Mouse (Mus musculus) layer of hippocampus, adult 2 months (tissue): ENCODE data around the gene Snrpn. TPM values are rescaled to one million over a fixed set of nuclear protein-coding genes. Genes with fewer than 3 reads are reported as not detected.
A peak's percentile ranks its signal among the peaks of the same experiment; 100 is the strongest.
"Not testable (repeated sequence)": the region's sequence is repeated elsewhere in the genome, so short reads cannot be mapped to it uniquely, and the experiment has no call there.

Experiments
- DNase-seq, 2 experiments: peaks; one replicate each; pipeline ENCODE4 v3.0.0; 2022; ENCODE audit warnings: low spot score in 2 of 2
- H3K27ac ChIP-seq: fragments of 200-600 bp; 2 replicates; pipeline ENCODE4 v1.8.1; 2022
- H3K4me3 ChIP-seq: fragments of 200-600 bp; 2 replicates; pipeline ENCODE4 v1.8.1; 2022; ENCODE audit warnings: mild to moderate bottlenecking
- CTCF ChIP-seq: fragments of 200-600 bp; conservative IDR thresholded peaks from 2 replicates; pipeline ENCODE4 v1.8.1; 2022; ENCODE audit warnings: antibody characterized with exemption, mild to moderate bottlenecking, moderate library complexity
- long read RNA-seq, 2 experiments: library from polyadenylated mRNA; stranded (forward); transcript quantifications; one replicate each; pipeline ENCODE4 v2.0.0; 2021; ENCODE audit warnings: borderline mapping rate in 2 of 2
- total RNA-seq, 2 experiments: library from RNA; stranded (reverse); gene quantifications; 2 replicates each; pipeline ENCODE4 v1.2.3; 2021

Snrpn gene
- 100 to 1,000 TPM; 770 to 849 TPM for total RNA-seq
- long read RNA-seq, experiment 1, transcript Snrpn-201 (10 exons, 1,932 nt), result major isoform, 727 of 885 reads
- long read RNA-seq, experiment 1, partial matches to known transcripts, result 25 of 885 reads
- long read RNA-seq, experiment 1, other reads (novel, unspliced or antisense), result 133 of 885 reads
- long read RNA-seq, experiment 2, transcript Snrpn-201 (10 exons, 1,932 nt), result major isoform, 1,127 of 1,359 reads
- long read RNA-seq, experiment 2, partial matches to known transcripts, result 36 of 1,359 reads
- long read RNA-seq, experiment 2, other reads (novel, unspliced or antisense), result 196 of 1,359 reads

DNA sequence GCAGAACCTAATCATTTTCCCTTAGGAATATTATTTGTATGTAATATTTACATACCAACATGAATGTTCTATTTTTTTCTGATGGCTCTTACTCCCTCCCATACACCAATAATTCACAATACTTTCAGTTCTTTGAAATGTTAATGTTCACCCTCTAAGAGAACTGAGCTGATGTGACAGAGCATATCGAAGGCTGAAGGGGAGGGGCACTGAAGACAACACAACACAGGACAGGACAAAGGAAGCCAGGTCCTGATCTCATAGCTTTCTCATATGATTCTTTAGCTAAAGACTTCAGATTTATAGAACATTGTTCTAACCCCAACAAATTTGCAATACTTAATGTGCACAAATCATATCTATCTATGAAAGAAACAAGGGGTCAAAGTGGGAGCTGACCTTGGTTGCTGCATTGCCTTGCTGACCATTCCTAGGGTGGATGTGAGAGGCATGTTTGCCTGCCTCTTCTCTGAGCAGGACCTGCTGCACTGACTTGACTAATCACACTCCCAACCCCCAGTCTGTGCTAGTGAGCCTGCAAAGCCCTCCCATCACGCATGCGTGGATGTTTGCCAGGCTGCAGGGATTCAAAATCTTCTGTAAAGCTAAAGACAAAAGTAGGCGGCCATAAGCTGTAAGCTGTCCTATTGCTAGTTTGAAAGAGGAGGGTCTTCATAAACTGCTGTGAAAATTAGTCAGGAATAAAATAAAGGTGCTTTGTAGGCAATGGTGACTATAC, at the start of gene Snrpn:
Snrpn (minus strand) TSS at position 478 of the 739 bp plus-strand sequence.
- H3K27ac ChIP-seq, result no peak within 1 kb of the TSS

DNA sequence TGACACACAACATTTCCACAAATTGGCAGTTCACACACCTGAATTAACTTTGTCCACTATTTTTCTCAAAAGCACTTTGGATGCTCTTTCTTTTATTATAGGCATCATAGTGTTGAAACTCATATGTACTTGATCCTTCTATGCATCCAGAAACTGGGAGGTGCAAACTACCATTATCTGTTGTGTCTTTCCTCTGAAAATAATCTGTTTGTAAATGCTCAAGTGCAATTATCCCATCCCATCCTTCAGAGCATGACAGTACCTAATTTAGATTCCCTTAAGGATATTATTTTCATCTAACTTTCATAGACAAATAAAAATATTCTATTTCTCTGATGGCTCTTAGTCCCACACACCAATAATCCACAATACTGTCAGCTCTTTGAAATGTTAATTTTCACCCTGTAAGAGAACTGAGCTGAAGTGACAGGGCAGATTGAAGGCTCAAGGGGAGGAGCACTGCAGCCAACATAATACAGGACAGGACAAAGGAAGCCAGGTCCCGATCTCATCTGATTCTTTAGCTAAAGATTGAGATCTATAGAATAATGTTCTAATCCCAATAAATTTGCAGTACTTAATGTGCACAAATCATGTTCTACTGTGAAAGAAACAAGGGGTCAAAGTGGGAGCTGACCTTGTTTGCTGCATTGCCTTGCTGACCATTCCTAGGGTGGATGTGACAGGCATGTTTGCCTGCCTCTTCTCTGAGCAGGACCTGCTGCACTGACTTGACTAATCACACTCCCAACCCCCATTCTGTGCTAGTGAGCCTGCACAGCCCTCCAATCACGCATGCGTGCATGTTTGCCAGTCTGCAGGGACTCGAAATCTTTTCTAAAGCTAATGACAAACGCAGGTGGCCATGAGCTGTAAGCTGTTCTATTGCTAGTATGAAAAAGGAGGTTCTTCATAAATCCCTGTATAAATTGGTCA, 30.5 kb upstream of the Snrpn start:
- DNase-seq, result peak; percentile 36 to 74
- Histone ChIP-seq H3K27ac (peak overlapping the region; percentile 67; the same call in 1 of the 2 replicates), H3K4me3 (peak overlapping the region; percentile 28; the same call in 1 of the 2 replicates)
- no peak for TF ChIP-seq CTCF

More for the DNA sequence above, at the start of gene Snrpn:
- H3K4me3 ChIP-seq, result no peak within 1 kb of the TSS
- no peak for TF ChIP-seq CTCF
- DNase-seq, result no peak

DNA sequence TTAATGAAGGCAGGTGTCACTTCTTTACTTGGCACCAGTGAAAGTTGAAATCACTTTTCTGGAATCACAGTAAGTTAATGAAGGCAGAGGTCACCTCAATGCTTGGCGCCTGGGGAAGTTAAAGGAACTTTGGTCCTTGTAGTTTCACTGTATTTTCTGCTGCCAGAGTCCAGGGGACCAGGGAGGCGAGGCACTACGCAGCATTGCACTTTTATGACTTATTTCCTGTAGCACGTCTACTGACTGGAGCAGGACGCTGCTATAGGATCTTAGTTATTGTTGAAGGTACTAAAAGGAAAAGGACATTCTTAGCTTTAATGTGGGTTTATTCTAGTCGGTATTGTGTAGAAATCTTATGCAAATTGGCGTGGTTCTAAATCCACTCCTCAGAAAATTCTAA, 14.7 kb downstream of the Snrpn start:
- no peak for TF ChIP-seq CTCF
- Histone ChIP-seq H3K27ac (no peak overlapping the region), H3K4me3 (no peak overlapping the region)
- DNase-seq, result no peak

DNA sequence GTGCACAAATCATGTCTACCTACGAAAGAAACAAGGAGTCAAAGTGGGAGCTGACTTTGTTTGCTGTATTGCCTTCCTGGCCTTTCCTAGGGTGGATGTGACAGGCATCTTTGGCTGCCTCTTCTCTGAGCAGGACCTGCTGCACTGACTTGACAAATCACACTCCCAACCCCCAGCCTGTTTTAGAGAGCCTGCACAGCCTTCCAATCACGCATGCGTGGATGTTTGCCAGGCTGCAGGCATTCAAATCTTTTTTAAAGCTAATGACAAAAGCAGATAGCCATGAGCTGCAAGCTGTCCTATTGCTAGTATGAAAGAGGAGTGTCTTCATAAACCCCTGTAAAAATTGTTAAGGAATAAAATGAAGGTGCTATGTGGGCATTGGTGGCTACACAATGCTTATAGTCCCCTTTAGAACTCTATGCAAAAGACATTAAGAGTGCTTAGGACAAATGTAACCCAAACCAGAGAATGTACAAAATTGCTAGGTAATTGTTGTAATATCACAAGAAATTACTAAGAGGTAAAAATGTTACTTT, 16.9 kb downstream of the Snrpn start:
- not testable (repeated sequence) for H3K27ac ChIP-seq, H3K4me3 ChIP-seq
- DNase-seq, result peak; percentile 2 to 9

DNA sequence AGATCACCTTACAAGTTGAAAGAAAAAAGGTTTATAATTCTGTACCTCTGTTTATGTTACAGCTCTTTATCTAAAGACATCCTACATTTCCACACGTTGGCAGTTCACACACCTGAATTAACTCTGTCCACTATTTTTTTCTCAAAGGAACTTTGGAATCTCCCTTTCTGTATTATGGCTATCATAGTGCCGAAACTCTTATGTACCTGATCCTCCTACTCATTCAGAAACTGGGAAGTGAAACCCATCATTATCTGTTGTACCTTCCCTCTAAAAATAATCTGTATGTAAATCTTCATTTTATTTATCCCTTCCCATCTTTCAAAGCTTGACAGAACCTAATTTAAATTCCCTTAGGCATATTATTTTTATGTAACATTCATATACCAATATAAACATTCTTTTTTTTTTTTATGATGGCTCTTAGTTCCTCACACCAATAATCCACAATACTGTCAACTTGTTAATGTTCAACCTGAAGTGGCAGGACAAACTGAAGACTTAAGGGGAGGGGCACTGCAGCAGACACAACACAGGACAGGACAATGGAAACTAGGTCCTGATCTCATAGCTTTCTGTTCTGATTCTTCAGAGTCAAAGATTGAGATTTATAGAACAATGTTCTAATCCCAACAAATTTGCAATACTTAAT, 17.5 kb downstream of the Snrpn start:
- TF ChIP-seq CTCF, result no peak
- Histone ChIP-seq H3K4me3 (no peak overlapping the region), H3K27ac (no peak overlapping the region)
- no peak for DNase-seq

DNA sequence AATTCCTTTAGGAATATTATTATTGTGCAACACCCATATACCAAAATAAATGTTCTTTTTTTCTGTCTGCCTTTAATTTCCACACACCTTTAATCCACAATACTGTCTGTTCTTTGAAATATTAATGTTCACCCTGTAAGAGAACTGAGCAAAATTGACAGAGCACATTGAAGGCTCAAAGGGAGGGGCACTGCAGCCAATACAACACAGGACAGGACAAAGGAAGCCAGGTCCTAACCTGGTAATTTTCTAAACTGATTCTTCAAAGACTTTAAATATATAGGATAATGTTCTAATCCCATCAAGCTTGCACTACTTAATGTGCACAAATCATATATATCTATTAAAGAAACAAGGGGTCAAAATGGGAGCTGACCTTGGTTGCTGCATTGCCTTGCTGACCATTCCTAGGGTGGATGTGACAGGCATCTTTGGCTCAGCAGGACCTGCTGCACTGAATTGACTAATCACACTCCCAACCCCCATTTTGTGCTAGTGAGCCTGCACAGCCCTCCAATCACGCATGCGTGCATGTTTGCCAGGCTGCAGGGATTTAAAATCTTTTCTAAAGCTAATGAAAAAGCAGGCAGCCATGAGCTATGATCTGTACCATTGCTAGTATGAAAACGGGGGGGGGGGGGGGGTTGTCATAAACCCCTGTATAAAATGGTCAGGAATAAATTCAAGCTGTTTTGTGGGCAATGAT, 42.7 kb downstream of the Snrpn start:
- Histone ChIP-seq H3K4me3 (no peak overlapping the region), H3K27ac (no peak overlapping the region)
- DNase-seq, result peak in 1 of 2 experiments; percentile 35
- TF ChIP-seq CTCF, result no peak

DNA sequence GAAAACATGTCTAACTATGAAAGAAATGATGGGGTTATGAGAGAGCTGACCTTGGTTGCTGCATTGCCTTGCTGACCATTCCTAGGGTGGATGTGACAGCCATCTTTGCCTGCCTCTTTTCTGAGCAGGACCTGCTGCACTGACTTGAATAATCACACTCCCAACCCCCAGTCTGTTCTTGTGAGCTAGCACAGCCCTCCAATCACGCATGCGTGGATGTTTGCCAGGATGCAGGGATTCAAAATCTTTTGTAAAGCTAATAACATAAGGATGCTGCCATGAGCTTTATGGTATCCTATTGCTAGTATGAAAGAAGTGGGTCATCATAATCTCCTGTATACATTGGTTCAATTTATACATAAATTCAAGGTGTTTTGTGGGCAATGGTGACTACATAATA, 63.7 kb downstream of the Snrpn start:
- TF ChIP-seq CTCF, result no peak
- no peak for DNase-seq

DNA sequence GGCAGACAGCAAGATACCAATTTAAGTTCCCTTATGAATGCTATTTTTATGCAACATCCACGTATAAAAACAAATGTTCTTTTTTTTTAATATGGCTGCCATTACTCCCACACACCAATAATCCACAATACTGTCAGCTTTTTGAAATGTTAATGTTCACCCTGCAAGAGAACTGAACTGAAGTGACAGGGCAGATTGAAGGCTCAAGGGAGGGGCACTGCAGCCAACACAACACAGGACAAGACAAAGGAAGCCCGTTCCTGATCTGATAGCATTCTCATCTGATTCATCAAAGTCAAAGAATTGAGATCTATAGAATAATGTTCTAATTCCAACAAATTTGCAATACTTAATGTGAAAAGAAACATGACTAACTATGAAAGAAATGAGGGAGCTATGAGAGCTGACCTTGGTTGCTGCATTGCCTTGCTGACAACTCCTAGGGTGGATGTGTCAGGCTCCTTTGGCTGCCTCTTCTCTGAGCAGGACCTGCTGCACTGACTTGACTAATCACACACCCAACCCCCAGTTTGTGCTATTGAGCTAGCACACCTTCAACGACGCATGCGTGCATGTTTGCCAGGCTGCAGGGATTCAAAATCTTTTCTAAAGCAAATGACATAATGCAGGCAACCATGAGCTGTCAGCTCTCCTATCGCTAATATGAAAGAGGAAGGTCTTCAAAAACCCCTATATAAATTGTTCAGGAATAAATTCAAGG, 92.4 kb downstream of the Snrpn start:
- no peak for TF ChIP-seq CTCF
- Histone ChIP-seq H3K27ac (peak overlapping the region; percentile 76), H3K4me3 (peak overlapping the region; percentile 29)
- DNase-seq, result peak; percentile 64 to 76

More for the DNA sequence above, 63.7 kb downstream of the Snrpn start:
- Histone ChIP-seq H3K4me3 (no peak overlapping the region), H3K27ac (no peak overlapping the region)

DNA sequence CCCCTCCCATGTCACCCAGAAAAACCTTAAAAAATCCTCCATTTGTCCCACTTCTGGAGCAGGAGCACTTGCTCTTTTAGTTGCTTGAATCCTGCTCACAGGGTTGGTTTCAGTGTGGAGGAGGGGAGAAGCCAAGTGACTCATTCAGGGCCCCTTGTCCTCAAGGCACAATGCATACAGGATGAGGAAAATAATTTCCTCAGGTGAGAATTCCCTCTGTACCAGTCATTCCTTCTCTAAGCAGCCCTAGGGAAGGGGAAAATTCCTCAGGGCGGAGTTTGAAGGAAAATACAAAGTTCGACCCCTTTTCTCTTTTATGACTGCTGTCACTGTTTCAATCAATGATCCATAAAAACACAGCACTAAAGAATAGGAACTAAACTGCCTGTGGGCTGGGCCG, 126.8 kb downstream of the Snrpn start:
- no peak for TF ChIP-seq CTCF
- DNase-seq, result no peak
- Histone ChIP-seq H3K4me3 (no peak overlapping the region), H3K27ac (no peak overlapping the region)

DNA sequence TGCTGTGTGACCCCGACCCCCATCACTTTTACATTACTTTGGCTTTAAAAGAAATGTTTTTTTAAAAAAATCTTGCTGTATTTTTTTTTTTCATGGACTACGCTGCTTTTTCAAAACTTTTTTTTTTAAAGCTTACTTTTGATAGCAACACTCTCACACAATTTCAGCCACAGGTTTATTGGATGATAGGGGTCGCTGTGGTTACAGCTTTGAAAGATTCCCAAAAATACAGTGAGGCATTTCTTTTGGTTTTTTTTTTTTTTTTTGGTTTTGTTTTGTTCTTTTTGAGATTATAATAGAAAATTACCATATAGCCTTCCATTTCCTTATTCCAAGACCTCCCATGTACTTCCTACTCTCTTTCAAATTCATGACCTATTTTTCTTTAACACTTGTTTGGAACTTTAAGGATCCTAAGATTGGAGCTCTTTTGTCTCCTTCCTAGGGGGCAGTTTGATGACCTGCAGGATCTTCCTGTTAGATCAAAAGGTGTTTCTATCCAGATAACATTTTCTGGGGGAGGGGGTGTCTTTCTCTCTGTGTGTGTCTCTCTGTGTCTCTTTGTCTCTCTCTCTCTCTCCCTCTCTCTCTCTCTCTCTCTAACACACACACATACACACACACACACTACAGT, 132.2 kb downstream of the Snrpn start:
- H3K27ac ChIP-seq, result no peak overlapping the region
- H3K4me3 ChIP-seq, result no peak overlapping the region
- peak; percentile 58 for TF ChIP-seq CTCF
- DNase-seq, result no peak

DNA sequence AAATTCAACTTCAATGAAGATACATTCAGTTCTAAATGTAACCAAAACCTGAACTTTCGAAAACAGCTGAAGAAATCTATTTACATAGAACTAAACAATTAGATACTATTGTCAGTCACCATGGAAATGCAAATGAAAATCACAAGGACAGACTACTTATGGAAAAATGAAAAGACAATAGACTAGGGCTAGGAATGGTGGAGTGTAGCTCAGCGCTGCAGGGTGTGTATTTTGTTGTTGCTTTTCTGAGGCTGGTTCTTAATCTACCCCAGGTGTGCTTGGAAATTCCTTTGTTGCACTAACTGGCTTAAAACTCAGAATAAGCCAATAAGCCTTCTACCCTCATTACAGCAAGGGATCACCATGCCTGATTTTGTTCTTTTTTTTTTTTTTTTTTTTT, 133.8 kb downstream of the Snrpn start:
- no peak for DNase-seq
- H3K4me3 ChIP-seq, result no peak overlapping the region
- no peak overlapping the region for H3K27ac ChIP-seq
- no peak for TF ChIP-seq CTCF
